Mouse (Mus musculus) adipocyte (in vitro differentiated cells): ENCODE measurements around the gene Sirpb1c.
"Not testable (repeated sequence)": the region's sequence is repeated elsewhere in the genome, so short reads cannot be mapped to it uniquely, and the experiment has no call there.

ENCODE experiments used
- DNase-seq: peaks from one replicate; pipeline ENCODE4 v3.0.0-alpha.2; 2016; ENCODE audit warnings: low spot score

Sirpb1c gene

GRCm38 (mm10) chr3:15848280-15848679, at the start of gene Sirpb1c:
Gene Sirpb1c (minus strand): TSS chr3:15848528.
- not testable (repeated sequence) for DNase-seq

DNA sequence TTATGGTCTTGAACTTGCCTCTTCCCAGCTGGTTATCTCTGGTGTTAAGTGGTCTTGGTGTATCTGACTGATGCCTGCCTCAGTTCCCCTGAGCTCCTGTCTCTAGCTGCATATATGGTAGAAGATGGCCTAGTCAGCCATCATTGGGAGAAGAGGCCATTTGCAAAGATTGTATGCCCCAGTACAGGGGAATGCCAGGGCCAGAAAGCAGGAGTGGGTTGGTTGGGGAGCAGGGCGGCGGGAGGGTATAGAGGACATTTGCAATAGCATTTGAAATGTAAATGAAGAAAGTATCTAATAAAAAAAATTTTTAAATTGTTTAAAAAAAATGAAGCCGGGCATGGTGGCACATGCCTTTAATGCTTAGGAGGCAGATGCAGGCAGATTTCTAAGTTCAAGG, 38.1 kb upstream of the Sirpb1c start:
- DNase-seq, result no peak

DNA sequence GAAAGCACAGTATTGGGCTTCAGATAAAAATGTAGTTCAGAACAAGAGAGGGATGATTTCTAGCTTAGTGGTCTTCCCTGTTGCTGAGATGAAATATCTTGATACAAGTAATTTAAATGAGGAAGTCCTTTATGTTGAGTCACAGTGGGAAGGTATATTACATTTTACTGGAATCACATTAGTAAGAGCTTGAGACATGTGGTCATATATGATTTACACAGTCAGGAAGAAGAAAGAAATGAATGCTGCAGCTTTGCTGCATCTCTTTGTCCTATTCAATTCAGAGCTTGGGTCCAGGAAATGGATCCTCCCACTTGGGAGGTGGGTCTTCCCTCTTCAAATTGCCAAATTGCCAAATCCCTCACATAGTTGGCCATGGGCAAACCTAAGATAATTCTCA, 7.4 kb upstream of the Sirpb1c start:
- DNase-seq, result not testable (repeated sequence)

- no peak for DNase-seq
These were observed 1.6 kb upstream of the Sirpb1c start for GRCm38 (mm10) chr3:15849922-15850321.

DNA sequence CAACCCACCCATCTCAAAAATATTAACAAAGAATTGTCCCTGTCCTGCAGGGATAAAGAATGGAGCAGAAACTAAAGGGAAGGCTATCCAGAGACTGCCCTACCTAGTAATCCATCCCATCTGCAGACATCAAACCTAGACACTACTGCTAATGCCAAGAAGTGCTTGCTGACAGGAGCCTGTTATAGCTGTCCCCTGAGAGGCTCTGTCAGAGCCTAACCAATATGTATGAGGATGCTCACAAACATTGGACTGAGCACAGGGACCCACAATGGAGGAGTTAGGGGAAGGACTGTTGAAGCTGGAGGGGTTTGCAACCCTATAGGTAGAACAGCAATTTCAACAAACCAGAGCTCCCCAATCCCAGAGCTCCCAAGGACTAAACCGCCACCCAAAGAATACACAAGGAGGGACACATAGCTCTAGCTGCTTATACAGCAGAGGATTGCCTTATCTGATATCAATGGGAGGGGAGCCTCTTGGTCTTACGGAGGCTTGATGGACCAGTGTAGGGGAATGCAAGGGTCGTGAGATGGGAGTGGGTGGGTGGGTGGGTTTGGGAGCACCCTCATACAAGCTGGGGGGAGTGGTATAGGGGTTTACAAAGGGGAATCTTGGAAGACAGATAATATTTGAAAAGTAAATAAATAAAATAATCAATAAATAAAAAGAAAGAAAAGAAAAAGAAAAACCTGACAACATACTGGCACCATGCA, 838 bp downstream of the Sirpb1c start:
- no peak for DNase-seq

GRCm38 (mm10) chr3:15773642-15774041, 74.7 kb downstream of the Sirpb1c start:
- not testable (repeated sequence) for DNase-seq
